Mouse (Mus musculus) ES-E14 (cell line): Measurements from ENCODE around the gene Clcnka.

ENCODE experiments used
- CHD2 ChIP-seq: IDR thresholded peaks from 2 replicates; pipeline ENCODE4 v1.6.1; 2014; ENCODE audit warnings: mild to moderate bottlenecking, low read depth, low read length, inconsistent platforms
- HCFC1 ChIP-seq: IDR thresholded peaks from 2 replicates; pipeline ENCODE4 v1.6.1; 2012; ENCODE audit warnings: low read length, inconsistent platforms, borderline replicate concordance; ENCODE audit not compliant: insufficient read depth

- TF ChIP-seq HCFC1 (no peak), CHD2 (no peak)
Measured at GRCm38 (mm10) chr4:141419398-141420191, 21.1 kb upstream of the Clcnka start.
